Mouse (Mus musculus) macrophage (primary cell): ENCODE results near the gene Prkaa1. TPM values are rescaled to one million over a fixed set of nuclear protein-coding genes. Genes with fewer than 3 reads are reported as not detected.
"Not testable (repeated sequence)": the region's sequence is repeated elsewhere in the genome, so short reads cannot be mapped to it uniquely, and the experiment has no call there.

ENCODE experiments used
- H3K27ac ChIP-seq: fragments of 350-480 bp; formaldehyde crosslinking; 2 replicates; pipeline ENCODE4 v1.9.0; 2021
- H3K36me3 ChIP-seq: fragments of 350-480 bp; formaldehyde crosslinking; 2 replicates; pipeline ENCODE4 v1.9.0; 2021; ENCODE audit errors: inconsistent target
- H3K4me3 ChIP-seq: fragments of 350-480 bp; formaldehyde crosslinking; 2 replicates; pipeline ENCODE4 v1.9.0; 2021; ENCODE audit errors: inconsistent target
- H3K79me2 ChIP-seq: fragments of 350-480 bp; formaldehyde crosslinking; 2 replicates; pipeline ENCODE4 v1.9.0; 2021; ENCODE audit errors: inconsistent target
- WGBS: methylation state at CpG from one replicate; pipeline ENCODE4 v1.1.7; 2026; ENCODE audit warnings: inconsistent platforms; ENCODE audit not compliant: missing documents; 5-methylcytosine and 5-hydroxymethylcytosine counted together
- polyA plus RNA-seq: library from polyadenylated mRNA; stranded (reverse); fragments of 250-400 nt; gene quantifications from 3 replicates; pipeline ENCODE4 v1.2.4, GENCODE M21; 2018; ENCODE audit warnings: inconsistent platforms

The Prkaa1 gene
- polyA plus RNA-seq, 1 experiment from 2014 or later: 23.3 TPM

DNA sequence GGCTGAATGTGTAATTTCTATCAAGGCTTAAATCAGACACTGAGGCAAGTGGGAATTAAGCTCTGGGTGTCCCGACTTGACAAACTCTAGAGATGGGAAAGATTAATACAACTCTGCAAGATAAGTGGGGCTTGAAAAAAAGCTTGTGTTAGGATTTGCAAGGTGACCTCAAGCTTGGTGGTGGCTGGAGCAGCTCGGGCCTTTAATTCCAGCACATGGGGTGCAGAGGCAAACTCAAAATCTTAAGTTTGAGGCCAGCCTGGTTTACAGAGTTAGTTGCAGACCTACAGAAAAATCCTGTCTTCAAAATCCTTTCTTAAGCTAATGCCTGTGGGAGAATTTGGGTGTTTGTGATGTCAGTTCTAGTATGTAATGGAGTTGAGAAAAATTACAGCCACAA, 24.5 kb upstream of the Prkaa1 start:
- WGBS: 95% methylated on average over 2 of the region's 2 CpGs
- no peak overlapping the region for H3K4me3 ChIP-seq
- H3K36me3 ChIP-seq: peaks cover 36% of the 10 kb centered on the region; the same call in 1 of the 2 replicates
- peaks cover 38% of the 10 kb centered on the region for H3K79me2 ChIP-seq
- H3K27ac ChIP-seq: no peak overlapping the region

GRCm38 (mm10) chr15:5119707-5120106, 24.0 kb upstream of the Prkaa1 start:
- WGBS: 91% methylated on average over 2 of the region's 2 CpGs
- H3K27ac ChIP-seq: no peak overlapping the region
- H3K4me3 ChIP-seq: no peak overlapping the region
- H3K36me3 ChIP-seq: peaks cover 36% of the 10 kb centered on the region; the same call in 1 of the 2 replicates
- peaks cover 36% of the 10 kb centered on the region for H3K79me2 ChIP-seq

DNA sequence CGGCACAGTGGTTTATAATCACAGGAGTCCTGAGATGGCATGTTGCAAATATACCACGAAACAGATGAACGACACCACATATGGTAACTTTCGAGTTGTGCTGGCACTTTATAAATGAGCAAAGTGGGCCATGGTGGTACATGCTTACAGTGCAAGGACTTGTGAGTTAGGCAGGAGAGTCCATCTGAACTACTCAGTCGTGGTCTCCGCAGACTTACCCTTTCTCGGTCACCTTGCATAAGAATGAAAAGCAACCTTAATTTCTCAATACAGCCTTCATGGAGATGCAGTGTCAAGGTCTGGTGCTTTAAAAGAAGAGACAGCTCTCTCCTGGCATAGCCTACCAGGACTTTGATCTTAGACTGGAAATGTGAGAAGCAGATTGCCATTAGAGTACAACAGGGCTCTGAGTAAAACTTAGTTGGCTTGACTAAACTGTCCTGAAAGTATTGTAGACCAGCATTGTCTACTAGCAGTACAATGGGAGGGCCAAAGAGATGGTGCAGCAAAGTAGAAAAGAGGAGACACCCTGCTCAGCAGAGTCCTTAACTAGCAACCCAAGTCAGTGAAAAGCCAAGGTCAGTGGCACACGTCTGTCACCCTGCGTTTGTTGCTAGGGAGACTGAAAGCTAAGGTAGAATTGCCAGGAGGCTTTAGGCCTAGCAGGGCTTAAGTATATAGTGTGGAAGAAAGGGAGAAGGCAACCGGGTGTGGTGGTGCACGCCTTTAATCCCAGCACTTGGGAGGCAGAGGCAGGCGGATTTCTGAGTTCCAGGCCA, 21.9 kb upstream of the Prkaa1 start:
- no peak overlapping the region for H3K27ac ChIP-seq
- WGBS: 90% methylated on average over 12 of the region's 12 CpGs
- no peak overlapping the region for H3K4me3 ChIP-seq
- peaks cover 36% of the 10 kb centered on the region; the same call in 1 of the 2 replicates for H3K36me3 ChIP-seq
- peaks cover 29% of the 10 kb centered on the region for H3K79me2 ChIP-seq

DNA sequence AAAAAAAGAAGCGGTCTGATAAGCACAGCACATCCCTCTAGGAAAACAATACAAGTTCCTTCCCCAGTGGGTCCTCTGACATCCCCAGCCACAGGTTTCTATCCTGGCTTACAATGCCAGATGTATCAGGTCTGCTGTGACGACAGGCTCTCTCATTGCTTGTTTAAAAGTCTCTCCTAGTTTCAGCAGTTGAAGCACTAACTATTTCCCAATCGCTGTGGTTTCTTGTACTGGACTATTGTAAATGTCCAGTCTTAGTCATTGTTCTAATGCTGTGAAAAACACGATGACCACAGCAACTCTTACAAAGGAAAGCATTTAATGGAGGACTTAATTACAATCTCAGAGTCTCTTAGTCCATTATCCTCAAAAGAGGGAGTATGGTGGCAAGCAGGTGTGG, 17.2 kb upstream of the Prkaa1 start:
- 36% methylated on average over 4 of the region's 4 CpGs for WGBS
- H3K27ac ChIP-seq: peak overlapping the region; percentile 76
- H3K36me3 ChIP-seq: peaks cover 2% of the 10 kb centered on the region; the same call in 1 of the 2 replicates

GRCm38 (mm10) chr15:5127487-5127886, 16.2 kb upstream of the Prkaa1 start:
- WGBS: 58% methylated on average over 2 of the region's 2 CpGs
- Histone ChIP-seq H3K27ac (peak overlapping the region; percentile 76), H3K79me2 (no peaks in the 10 kb centered on the region), H3K4me3 (no peak overlapping the region), H3K36me3 (no peaks in the 10 kb centered on the region)

More for the DNA sequence above, 17.2 kb upstream of the Prkaa1 start:
- Histone ChIP-seq H3K79me2 (no peaks in the 10 kb centered on the region), H3K4me3 (no peak overlapping the region)

GRCm38 (mm10) chr15:5128176-5128940, 15.3 kb upstream of the Prkaa1 start:
- Histone ChIP-seq H3K79me2 (no peaks in the 10 kb centered on the region), H3K27ac (no peak overlapping the region)
- 63% methylated on average over 5 of the region's 5 CpGs for WGBS

DNA sequence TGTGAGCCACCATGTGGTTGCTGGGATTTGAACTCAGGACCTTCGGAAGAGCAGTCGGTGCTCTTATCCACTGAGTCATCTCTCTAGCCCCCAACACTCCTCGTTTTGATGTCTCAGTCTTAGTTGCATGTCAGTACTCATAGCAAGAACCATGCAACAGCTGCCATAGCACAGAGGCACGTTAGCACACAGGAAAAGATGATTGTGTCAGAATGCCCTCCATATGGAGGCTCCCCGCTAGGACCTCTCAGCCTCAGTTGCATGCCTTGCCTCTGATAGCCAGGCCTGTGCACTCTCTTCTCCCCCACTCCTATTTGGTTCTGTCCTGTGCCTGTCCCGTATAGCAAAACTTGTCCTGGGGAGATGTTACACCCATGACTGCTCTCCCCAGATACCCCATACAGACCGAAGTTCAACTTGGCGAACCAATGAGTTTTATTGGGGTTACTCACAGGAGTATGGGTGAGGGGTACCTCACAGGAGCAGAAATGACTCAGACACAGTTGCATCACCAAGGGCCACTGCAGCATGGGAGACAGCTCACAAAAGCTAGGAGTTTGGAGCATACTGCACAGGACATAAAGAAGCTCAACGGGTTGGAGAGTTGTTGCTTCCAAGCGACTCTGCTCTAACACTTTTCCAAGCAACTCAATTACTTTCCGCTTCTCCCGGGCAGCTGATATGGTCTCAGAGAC, 14.4 kb upstream of the Prkaa1 start:
- 82% methylated on average over 12 of the region's 12 CpGs for WGBS
- H3K79me2 ChIP-seq: no peaks in the 10 kb centered on the region
- H3K27ac ChIP-seq: no peak overlapping the region
- H3K36me3 ChIP-seq: no peaks in the 10 kb centered on the region
- no peak overlapping the region for H3K4me3 ChIP-seq

More at GRCm38 (mm10) chr15:5128176-5128940, 15.3 kb upstream of the Prkaa1 start:
- Histone ChIP-seq H3K36me3 (no peaks in the 10 kb centered on the region), H3K4me3 (no peak overlapping the region)

GRCm38 (mm10) chr15:5130887-5131668, 12.6 kb upstream of the Prkaa1 start:
- H3K27ac ChIP-seq, H3K79me2 ChIP-seq, H3K36me3 ChIP-seq, H3K4me3 ChIP-seq: not testable (repeated sequence)
- WGBS: 92% methylated on average over 11 of the region's 14 CpGs

GRCm38 (mm10) chr15:5133301-5133700, 10.4 kb upstream of the Prkaa1 start:
- Histone ChIP-seq H3K36me3 (no peaks in the 10 kb centered on the region), H3K4me3 (no peak overlapping the region), H3K79me2 (no peaks in the 10 kb centered on the region), H3K27ac (no peak overlapping the region)
- WGBS: 92% methylated on average over 2 of the region's 3 CpGs

DNA sequence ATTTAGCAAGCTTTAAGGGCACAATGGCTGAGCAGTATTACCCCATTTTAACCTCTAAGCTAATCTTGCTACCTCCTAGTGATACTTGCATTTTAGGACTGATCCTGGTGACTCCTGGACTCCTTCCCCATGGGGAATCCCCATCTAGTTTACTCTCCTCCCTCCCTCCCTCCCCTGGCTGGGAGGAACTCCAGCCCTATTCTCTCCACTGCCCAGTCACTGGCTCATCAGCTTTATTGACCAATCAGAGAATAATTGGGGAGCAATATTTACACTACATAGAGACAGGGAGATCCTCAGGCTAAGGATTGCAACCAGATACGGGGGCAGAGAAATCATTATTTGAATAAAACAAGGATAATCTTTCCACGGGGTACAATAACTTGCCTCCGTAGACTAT, 9.5 kb upstream of the Prkaa1 start:
- H3K36me3 ChIP-seq: no peaks in the 10 kb centered on the region
- no peak overlapping the region for H3K27ac ChIP-seq
- H3K79me2 ChIP-seq: no peaks in the 10 kb centered on the region
- 93% methylated on average over 3 of the region's 3 CpGs for WGBS
- no peak overlapping the region for H3K4me3 ChIP-seq

- H3K27ac ChIP-seq: no peak overlapping the region
- WGBS: 66% methylated on average over 8 of the region's 8 CpGs
- H3K4me3 ChIP-seq: no peak overlapping the region
- no peaks in the 10 kb centered on the region for H3K36me3 ChIP-seq
- H3K79me2 ChIP-seq: no peaks in the 10 kb centered on the region
Observed at GRCm38 (mm10) chr15:5134945-5135483, 8.6 kb upstream of the Prkaa1 start.

DNA sequence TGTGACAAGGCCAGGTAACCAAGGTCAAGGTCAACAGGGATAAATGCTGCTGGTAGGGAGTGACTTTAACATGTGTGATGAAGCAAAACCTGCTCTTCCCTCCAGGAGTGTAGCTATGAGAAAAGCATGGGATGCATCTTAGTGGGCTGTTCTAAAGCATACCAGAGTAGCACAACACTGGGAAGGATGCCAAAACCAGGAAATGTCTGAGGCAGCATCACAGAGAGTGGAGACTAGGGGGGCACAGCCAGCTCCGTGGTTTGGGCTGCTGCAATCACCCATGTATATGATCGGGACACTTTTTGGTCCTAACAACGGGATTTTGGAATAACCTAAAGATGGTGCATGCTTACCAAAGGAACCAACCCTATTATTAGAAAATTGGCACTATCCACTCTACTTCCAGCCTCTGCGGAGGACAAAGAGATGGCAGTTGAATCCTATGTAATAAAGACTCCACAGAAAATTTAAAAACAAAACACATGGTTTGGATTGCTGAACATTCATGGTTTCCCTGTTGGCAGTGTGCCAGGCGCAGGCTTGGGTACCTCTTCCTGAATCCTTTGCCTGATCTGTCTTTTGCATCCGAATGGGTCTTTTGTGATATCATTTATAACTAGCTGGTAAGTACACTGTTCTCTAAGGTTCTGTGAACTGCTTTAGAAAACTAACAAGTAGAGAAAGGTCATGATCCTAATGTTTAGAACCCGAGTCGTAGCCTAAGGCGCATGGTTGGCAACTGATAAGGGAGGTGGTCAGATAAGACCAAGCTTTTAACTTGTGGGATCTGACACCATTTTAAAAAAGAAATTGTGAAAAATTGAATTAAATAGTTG, 5.4 kb upstream of the Prkaa1 start:
- Histone ChIP-seq H3K27ac (no peak overlapping the region), H3K79me2 (no peaks in the 10 kb centered on the region), H3K36me3 (no peaks in the 10 kb centered on the region), H3K4me3 (no peak overlapping the region)
- 76% methylated on average over 9 of the region's 9 CpGs for WGBS

DNA sequence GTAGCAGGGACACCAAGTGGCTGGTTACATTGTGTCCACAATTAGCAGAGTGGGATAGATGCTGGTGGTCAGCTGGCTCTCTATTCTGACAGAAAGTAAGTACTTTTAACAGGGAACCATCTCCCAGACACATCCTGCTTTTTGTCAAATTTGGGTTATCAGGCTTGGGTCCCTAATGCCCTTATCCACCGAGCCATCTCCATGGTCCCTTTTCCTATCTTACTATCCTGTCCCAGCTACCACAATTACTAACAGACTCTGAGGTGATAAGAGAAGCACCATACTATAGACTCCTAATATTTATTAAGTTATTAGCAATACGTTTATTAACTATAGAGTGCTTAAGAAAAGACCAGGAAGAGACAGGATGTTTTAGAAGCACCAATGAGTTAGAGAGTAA, 4.3 kb upstream of the Prkaa1 start:
- H3K79me2 ChIP-seq: peaks cover 3% of the 10 kb centered on the region
- no peak overlapping the region for H3K4me3 ChIP-seq
- WGBS: 100% methylated on average over 2 of the region's 2 CpGs
- H3K36me3 ChIP-seq: no peaks in the 10 kb centered on the region
- no peak overlapping the region for H3K27ac ChIP-seq
